Mouse (Mus musculus): ENCODE measurements around the gene Shb. TPM values are rescaled to one million over a fixed set of nuclear protein-coding genes. Genes with fewer than 3 reads are reported as not detected.
A peak's percentile ranks its signal among the peaks of the same experiment; 100 is the strongest.

The Shb gene
- total and polyA plus RNA-seq, 2 experiments from 2014 or later = 8.6 to 32.6 TPM

DNA sequence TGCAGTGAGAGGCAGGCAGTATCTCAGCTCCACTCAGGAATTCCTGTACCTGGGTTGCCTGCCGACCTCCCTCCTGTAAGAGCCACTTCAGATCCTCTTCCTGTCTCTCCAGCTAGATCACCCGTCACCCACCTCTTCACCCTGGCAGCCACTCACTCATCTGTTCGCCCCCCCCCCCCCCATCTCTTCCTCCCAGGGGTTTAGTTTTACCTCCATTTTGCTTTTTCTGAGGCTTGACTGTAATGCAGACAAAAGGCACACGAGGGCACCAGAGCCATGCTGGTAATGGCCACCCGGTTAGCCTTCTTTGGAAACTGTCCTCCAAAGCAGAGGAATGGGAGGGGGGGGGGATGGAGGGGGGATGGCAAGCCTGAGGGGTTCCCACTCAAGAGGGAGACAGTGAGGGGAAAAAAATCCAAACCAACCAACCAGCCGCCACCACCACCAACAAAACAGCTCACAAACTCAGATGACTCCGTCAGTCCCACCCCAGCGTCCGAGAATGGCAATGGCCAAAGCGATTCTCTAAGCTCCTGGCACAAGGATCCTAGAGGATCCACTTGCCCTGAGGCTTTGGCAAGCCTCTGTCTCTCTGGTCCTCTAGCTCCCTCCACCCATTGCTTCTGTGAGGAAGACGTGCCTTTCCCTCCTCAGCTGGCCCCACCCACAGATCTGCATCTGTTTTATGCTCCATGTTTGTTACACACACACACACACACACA lies 113.9 kb downstream of the Shb start:
- peak overlapping the region; percentile 5; the same call in 1 of the 2 replicates for H3K27ac ChIP-seq (ENCODE audit: low read depth, low read length)
- peak overlapping the region; percentile 36 for H3K4me2 ChIP-seq (ENCODE audit: low read depth)
- 16% methylated on average over 10 of the region's 11 CpGs for WGBS
- no peaks in the 10 kb centered on the region for H3K27me3 ChIP-seq (ENCODE audit: insufficient read depth, low read length)
- no peak overlapping the region for H3K4me3 ChIP-seq (ENCODE audit: low read depth, low read length)
- no peaks in the 10 kb centered on the region; the same call in 1 of the 2 replicates for H3K4me1 ChIP-seq (ENCODE audit: insufficient read depth)
- no peaks in the 10 kb centered on the region for H3K36me3 ChIP-seq (ENCODE audit: insufficient read depth)
- DNase-seq (peak; percentile 88), ATAC-seq (peak; percentile 74)
- H3K9ac ChIP-seq = no peak overlapping the region
- peak; percentile 87 for TF ChIP-seq CTCF (IDR thresholded peaks at IDR 0.05; ENCODE audit: low read depth)
- H3K9me3 ChIP-seq (ENCODE audit: low read length) = no peaks in the 10 kb centered on the region

GRCm38 (mm10) chr4:45416314-45416713 lies 116.0 kb downstream of the Shb start:
- no peak for ATAC-seq
- no peak for DNase-seq
- no peak for TF ChIP-seq CTCF (IDR thresholded peaks at IDR 0.05; ENCODE audit: low read depth)
- H3K4me1 ChIP-seq (ENCODE audit: insufficient read depth) = no peaks in the 10 kb centered on the region; the same call in 1 of the 2 replicates
- H3K36me3 ChIP-seq (ENCODE audit: insufficient read depth) = no peaks in the 10 kb centered on the region
- H3K4me2 ChIP-seq (ENCODE audit: low read depth) = no peak overlapping the region
- H3K4me3 ChIP-seq (ENCODE audit: low read depth, low read length) = no peak overlapping the region
- no peak overlapping the region for H3K9ac ChIP-seq
- H3K27ac ChIP-seq (ENCODE audit: low read depth, low read length) = no peak overlapping the region
- H3K9me3 ChIP-seq (ENCODE audit: low read length) = no peaks in the 10 kb centered on the region
- no peaks in the 10 kb centered on the region for H3K27me3 ChIP-seq (ENCODE audit: insufficient read depth, low read length)
- WGBS = 71% methylated on average over 7 of the region's 7 CpGs

GRCm38 (mm10) chr4:45413674-45414338 lies 118.5 kb downstream of the Shb start:
- no peak for TF ChIP-seq CTCF (IDR thresholded peaks at IDR 0.05; ENCODE audit: low read depth)
- H3K27me3 ChIP-seq (ENCODE audit: insufficient read depth, low read length) = no peaks in the 10 kb centered on the region
- DNase-seq (no peak), ATAC-seq (no peak)
- no peak overlapping the region for H3K9ac ChIP-seq
- H3K4me3 ChIP-seq (ENCODE audit: low read depth, low read length) = no peak overlapping the region
- H3K27ac ChIP-seq (ENCODE audit: low read depth, low read length) = no peak overlapping the region
- whole genome bisulfite sequencing = 88% methylated on average over 9 of the region's 9 CpGs
- no peak overlapping the region for H3K4me2 ChIP-seq (ENCODE audit: low read depth)
- no peaks in the 10 kb centered on the region for H3K36me3 ChIP-seq (ENCODE audit: insufficient read depth)
- H3K9me3 ChIP-seq (ENCODE audit: low read length) = no peaks in the 10 kb centered on the region
- no peaks in the 10 kb centered on the region; the same call in 1 of the 2 replicates for H3K4me1 ChIP-seq (ENCODE audit: insufficient read depth)

DNA sequence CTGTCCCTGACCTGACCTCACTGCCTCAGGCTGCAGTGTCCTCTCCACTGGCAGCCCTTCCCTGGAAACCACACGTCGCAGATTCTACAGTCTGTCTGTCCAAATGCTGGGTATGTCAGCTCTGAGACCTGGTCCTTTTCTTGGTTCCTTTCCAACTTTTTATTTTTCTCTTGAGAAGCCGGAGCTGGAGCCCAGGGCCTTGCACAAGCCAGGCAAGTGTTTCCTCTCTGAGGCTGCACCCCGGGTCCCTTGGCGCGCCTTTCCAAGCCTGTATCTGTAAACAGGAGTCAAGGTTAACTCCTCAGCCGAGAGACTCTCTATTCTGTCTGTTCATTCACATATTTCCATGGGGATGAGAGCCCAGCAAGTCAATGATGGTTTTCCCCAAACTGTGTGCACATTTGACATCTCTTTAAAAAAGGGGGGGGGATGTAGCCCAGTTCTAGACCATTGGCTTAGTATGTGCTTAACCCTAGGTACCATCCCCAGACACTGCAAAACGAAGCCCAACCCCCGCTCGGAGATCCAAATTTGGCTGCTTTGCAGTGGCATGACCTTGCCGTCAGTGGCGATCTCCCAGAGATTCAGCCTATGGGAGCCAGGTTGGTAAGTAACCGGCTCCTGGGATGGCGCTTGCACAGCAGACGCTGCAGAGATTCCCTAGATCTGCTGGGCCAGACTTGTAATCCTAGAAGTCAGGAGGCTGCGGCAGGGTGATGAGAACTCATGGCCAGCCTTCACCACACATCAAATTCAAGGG lies 119.7 kb downstream of the Shb start:
- Histone ChIP-seq H3K36me3 (ENCODE audit: insufficient read depth) (no peaks in the 10 kb centered on the region), H3K4me3 (ENCODE audit: low read depth, low read length) (no peak overlapping the region), H3K4me2 (ENCODE audit: low read depth) (no peak overlapping the region), H3K9ac (no peak overlapping the region), H3K4me1 (ENCODE audit: insufficient read depth) (0 out of 2 replicates have a peak, but pooled peaks cover under 1% of the 10 kb centered on the region), H3K27me3 (ENCODE audit: insufficient read depth, low read length) (no peaks in the 10 kb centered on the region), H3K27ac (ENCODE audit: low read depth, low read length) (no peak overlapping the region), H3K9me3 (ENCODE audit: low read length) (no peaks in the 10 kb centered on the region)
- TF ChIP-seq CTCF (IDR thresholded peaks at IDR 0.05; ENCODE audit: low read depth) = no peak
- ATAC-seq = no peak
- no peak for DNase-seq
- WGBS = 76% methylated on average over 16 of the region's 16 CpGs

- Histone ChIP-seq H3K9me3 (ENCODE audit: low read length) (no peaks in the 10 kb centered on the region), H3K9ac (no peak overlapping the region), H3K27ac (ENCODE audit: low read depth, low read length) (no peak overlapping the region), H3K36me3 (ENCODE audit: insufficient read depth) (no peaks in the 10 kb centered on the region), H3K4me1 (ENCODE audit: insufficient read depth) (0 out of 2 replicates have a peak, but pooled peaks cover 13% of the 10 kb centered on the region), H3K4me2 (ENCODE audit: low read depth) (no peak overlapping the region), H3K4me3 (ENCODE audit: low read depth, low read length) (no peak overlapping the region), H3K27me3 (ENCODE audit: insufficient read depth, low read length) (no peaks in the 10 kb centered on the region)
- ATAC-seq (no peak), DNase-seq (no peak)
- no peak for TF ChIP-seq CTCF (IDR thresholded peaks at IDR 0.05; ENCODE audit: low read depth)
- 90% methylated on average over 8 of the region's 8 CpGs for WGBS
Measured at GRCm38 (mm10) chr4:45411181-45411790, 121.0 kb downstream of the Shb start.

- DNase-seq (peak; percentile 74), ATAC-seq (peak; percentile 17; the same call in 1 of the 2 replicates)
- WGBS = 2% methylated on average over 10 of the region's 10 CpGs
- no peaks in the 10 kb centered on the region for H3K9me3 ChIP-seq (ENCODE audit: low read length)
- peak overlapping the region; percentile 68 for H3K4me2 ChIP-seq (ENCODE audit: low read depth)
- peak overlapping the region; percentile 99 for H3K9ac ChIP-seq
- H3K4me3 ChIP-seq (ENCODE audit: low read depth, low read length) = peak overlapping the region; percentile 98
- peak; percentile 16; the same call in 1 of the 2 replicates for TF ChIP-seq CTCF (IDR thresholded peaks at IDR 0.05; ENCODE audit: low read depth)
- peak overlapping the region; percentile 95 for H3K27ac ChIP-seq (ENCODE audit: low read depth, low read length)
- H3K4me1 ChIP-seq (ENCODE audit: insufficient read depth) = 0 out of 2 replicates have a peak, but pooled peaks cover 14% of the 10 kb centered on the region
- H3K36me3 ChIP-seq (ENCODE audit: insufficient read depth) = 0 out of 2 replicates have a peak, but pooled peaks cover 2% of the 10 kb centered on the region
- no peaks in the 10 kb centered on the region for H3K27me3 ChIP-seq (ENCODE audit: insufficient read depth, low read length)
Measured at GRCm38 (mm10) chr4:45409270-45409669, 123.0 kb downstream of the Shb start.

All from forebrain, postnatal 0 days (tissue).